Mouse (Mus musculus) lung, embryonic 14.5 days (tissue): ENCODE measurements around the gene Dnajc7. TPM values are rescaled to one million over a fixed set of nuclear protein-coding genes. Genes with fewer than 3 reads are reported as not detected.

Experiments used
- ATAC-seq: fragments of 200-750 bp; cut with Nextera tagmentation; 2 replicates; pipeline ENCODE4 v1.8.0; 2017; ENCODE audit warnings: mild to moderate bottlenecking, moderate TSS enrichment, moderate library complexity; ENCODE audit not compliant: insufficient read depth
- DNase-seq: peaks from one replicate; pipeline ENCODE4 v3.0.0-alpha.2; 2015
- H3K27ac ChIP-seq: fragments of 300-500 bp; sonication (generic); 2 replicates; pipeline ENCODE4 v1.5.1; 2014; ENCODE audit warnings: low read depth, mild to moderate bottlenecking, moderate library complexity
- H3K27me3 ChIP-seq: fragments of 300-500 bp; sonication (generic); 2 replicates; pipeline ENCODE4 v1.6.1; 2014; ENCODE audit warnings: low read length, control low read depth; ENCODE audit not compliant: insufficient read depth
- H3K36me3 ChIP-seq: fragments of 300-500 bp; sonication (generic); 2 replicates; pipeline ENCODE4 v1.6.1; 2014; ENCODE audit warnings: control low read depth; ENCODE audit not compliant: insufficient read depth
- H3K4me1 ChIP-seq: fragments of 300-500 bp; sonication (generic); 2 replicates; pipeline ENCODE4 v1.6.1; 2014; ENCODE audit warnings: antibody characterized with exemption, control low read depth; ENCODE audit not compliant: insufficient read depth
- H3K4me2 ChIP-seq: fragments of 300-500 bp; sonication (generic); 2 replicates; pipeline ENCODE4 v1.6.1; 2014; ENCODE audit warnings: mild to moderate bottlenecking
- H3K4me3 ChIP-seq: fragments of 300-500 bp; sonication (generic); 2 replicates; pipeline ENCODE4 v1.5.1; 2014; ENCODE audit warnings: low read depth, low read length
- H3K9ac ChIP-seq: fragments of 300-500 bp; sonication (generic); 2 replicates; pipeline ENCODE4 v1.6.1; 2014
- H3K9me3 ChIP-seq: fragments of 300-500 bp; sonication (generic); 2 replicates; pipeline ENCODE4 v1.6.1; 2016; ENCODE audit warnings: low read depth, low read length, control low read depth
- CTCF ChIP-seq: IDR thresholded peaks from 2 replicates; pipeline ENCODE4 v1.5.1; 2016; ENCODE audit warnings: antibody characterized with exemption, low read depth
- WGBS: fragments of 180-500 bp; shearing (Covaris S2); extraction: QIAGEN DNeasy Blood & Tissue Kit; methylation state at CpG from one replicate; pipeline ENCODE4 v1.1.7; 2014; 5-methylcytosine and 5-hydroxymethylcytosine counted together
- polyA plus RNA-seq: library from polyadenylated mRNA; unstranded; fragments of >200 nt; fragmentation: Nextera tagmentation; extraction: Ambion mirVana; gene quantifications from 2 replicates; pipeline ENCODE4 v1.2.1, GENCODE M21; 2014

The Dnajc7 gene
- polyA plus RNA-seq, 1 experiment from 2014 or later: 79.4 TPM

- Histone ChIP-seq H3K27ac (no peak overlapping the region), H3K4me1 (no peaks in the 10 kb centered on the region), H3K4me2 (no peak overlapping the region), H3K27me3 (no peaks in the 10 kb centered on the region), H3K4me3 (no peak overlapping the region), H3K36me3 (no peaks in the 10 kb centered on the region), H3K9ac (no peak overlapping the region), H3K9me3 (no peaks in the 10 kb centered on the region)
- ATAC-seq: no peak
- WGBS: 80% methylated on average over 4 of the region's 4 CpGs
- TF ChIP-seq CTCF: no peak
- DNase-seq: no peak
Measured at GRCm38 (mm10) chr11:100552842-100553241, 67.1 kb downstream of the Dnajc7 start.

- ATAC-seq (no peak), DNase-seq (no peak)
- Histone ChIP-seq H3K36me3 (no peaks in the 10 kb centered on the region), H3K4me3 (no peak overlapping the region), H3K27ac (no peak overlapping the region), H3K27me3 (no peaks in the 10 kb centered on the region), H3K4me2 (no peak overlapping the region), H3K9me3 (no peaks in the 10 kb centered on the region), H3K9ac (no peak overlapping the region), H3K4me1 (0 out of 2 replicates have a peak, but pooled peaks cover 1% of the 10 kb centered on the region)
- no peak for TF ChIP-seq CTCF
- 58% methylated on average over 6 of the region's 6 CpGs for WGBS
Measured at GRCm38 (mm10) chr11:100550101-100550500, 69.9 kb downstream of the Dnajc7 start.

DNA sequence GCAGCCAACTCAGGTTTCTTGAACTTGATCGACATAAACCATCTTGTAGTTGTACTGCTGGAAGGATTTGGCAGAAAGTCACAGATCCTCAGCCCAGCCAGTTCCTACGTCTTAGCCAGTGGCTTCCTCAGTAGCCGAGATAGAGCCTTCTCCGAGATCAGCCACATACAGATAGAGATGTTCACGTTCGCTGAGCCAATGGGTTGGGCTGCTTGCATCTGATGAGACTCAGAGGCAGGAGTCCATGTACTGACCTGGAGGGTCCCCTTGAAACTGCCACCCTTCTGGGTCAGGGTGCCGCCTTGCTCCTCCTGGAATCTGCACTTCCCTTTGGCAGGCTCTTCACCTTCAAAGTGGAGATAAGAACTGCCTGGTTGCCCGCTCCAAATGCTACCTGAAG lies 70.5 kb downstream of the Dnajc7 start:
- Histone ChIP-seq H3K36me3 (no peaks in the 10 kb centered on the region), H3K4me2 (no peak overlapping the region), H3K9me3 (no peaks in the 10 kb centered on the region), H3K9ac (no peak overlapping the region), H3K27me3 (no peaks in the 10 kb centered on the region), H3K27ac (no peak overlapping the region), H3K4me3 (no peak overlapping the region), H3K4me1 (0 out of 2 replicates have a peak, but pooled peaks cover 5% of the 10 kb centered on the region)
- no peak for ATAC-seq
- TF ChIP-seq CTCF: no peak
- DNase-seq: no peak
- WGBS: 70% methylated on average over 8 of the region's 8 CpGs

GRCm38 (mm10) chr11:100548141-100548540 lies 71.8 kb downstream of the Dnajc7 start:
- TF ChIP-seq CTCF: no peak
- 0 out of 2 replicates have a peak, but pooled peaks cover 5% of the 10 kb centered on the region for H3K4me1 ChIP-seq
- ATAC-seq (no peak), DNase-seq (no peak)
- no peak overlapping the region for H3K4me2 ChIP-seq
- no peaks in the 10 kb centered on the region for H3K9me3 ChIP-seq
- no peak overlapping the region for H3K27ac ChIP-seq
- no peak overlapping the region for H3K9ac ChIP-seq
- 72% methylated on average over 6 of the region's 6 CpGs for WGBS
- H3K4me3 ChIP-seq: no peak overlapping the region
- H3K27me3 ChIP-seq: no peaks in the 10 kb centered on the region
- no peaks in the 10 kb centered on the region for H3K36me3 ChIP-seq

DNA sequence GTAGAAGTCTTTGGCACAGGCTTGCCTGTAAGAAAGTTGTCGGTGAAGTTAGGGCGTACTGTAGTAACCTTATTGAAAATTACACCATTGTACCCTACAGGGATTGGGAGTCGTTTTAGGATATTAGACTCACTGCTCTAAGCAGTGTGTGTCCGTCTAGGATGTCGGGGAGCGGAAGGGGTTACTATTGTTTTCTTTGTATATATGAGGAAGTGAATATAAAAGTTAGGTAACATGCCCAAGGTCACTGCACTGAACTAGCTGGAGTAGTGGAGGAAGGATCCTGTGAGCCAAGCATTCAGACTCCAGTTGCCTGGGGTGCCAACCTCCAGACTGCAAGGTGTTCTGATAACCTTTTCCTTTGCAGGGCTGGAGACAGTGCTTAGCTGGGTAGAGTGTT lies 73.0 kb downstream of the Dnajc7 start:
- Histone ChIP-seq H3K36me3 (no peaks in the 10 kb centered on the region), H3K9me3 (no peaks in the 10 kb centered on the region), H3K9ac (no peak overlapping the region), H3K27me3 (no peaks in the 10 kb centered on the region), H3K27ac (no peak overlapping the region), H3K4me2 (no peak overlapping the region), H3K4me3 (no peak overlapping the region), H3K4me1 (0 out of 2 replicates have a peak, but pooled peaks cover 5% of the 10 kb centered on the region)
- ATAC-seq (no peak), DNase-seq (no peak)
- 76% methylated on average over 6 of the region's 6 CpGs for WGBS
- TF ChIP-seq CTCF: no peak

DNA sequence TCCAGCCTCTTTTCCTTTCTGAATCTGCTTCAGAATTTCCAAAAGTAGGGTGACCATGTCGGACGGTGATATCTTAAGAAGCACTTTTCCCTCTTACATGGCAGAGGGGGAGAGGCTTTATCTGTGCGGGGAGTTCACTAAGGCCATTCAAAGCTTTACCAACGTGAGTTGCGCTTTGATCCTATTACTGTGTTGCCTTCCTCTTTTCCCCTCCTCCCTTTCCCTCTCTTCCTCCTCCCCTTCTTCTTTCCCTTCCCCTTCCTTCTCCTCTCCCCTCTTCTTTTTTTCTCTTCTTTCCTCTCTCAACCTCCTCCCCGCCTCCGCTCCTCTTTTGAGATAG lies 74.3 kb downstream of the Dnajc7 start:
- ATAC-seq (peak; percentile 35; the same call in 1 of the 2 replicates), DNase-seq (no peak)
- Histone ChIP-seq H3K4me2 (peak overlapping the region; percentile 75), H3K27me3 (no peaks in the 10 kb centered on the region), H3K9ac (peak overlapping the region; percentile 48; the same call in 1 of the 2 replicates), H3K27ac (no peak overlapping the region), H3K36me3 (no peaks in the 10 kb centered on the region), H3K4me3 (peak overlapping the region; percentile 47), H3K9me3 (no peaks in the 10 kb centered on the region), H3K4me1 (0 out of 2 replicates have a peak, but pooled peaks cover 5% of the 10 kb centered on the region)
- 21% methylated on average over 7 of the region's 7 CpGs for WGBS
- no peak for TF ChIP-seq CTCF

- Histone ChIP-seq H3K4me2 (peak within 1 kb of the TSS; percentile 75), H3K27me3 (no peaks in the 10 kb centered on the region), H3K4me1 (0 out of 2 replicates have a peak, but pooled peaks cover 5% of the 10 kb centered on the region), H3K36me3 (no peaks in the 10 kb centered on the region), H3K4me3 (peak within 1 kb of the TSS; percentile 47), H3K9ac (peak within 1 kb of the TSS; percentile 48), H3K9me3 (no peaks in the 10 kb centered on the region), H3K27ac (peak within 1 kb of the TSS; percentile 80)
- peak; percentile 31; the same call in 1 of the 2 replicates for TF ChIP-seq CTCF
- 4% methylated on average over 28 of the region's 28 CpGs for WGBS
- DNase-seq (peak; percentile 96), ATAC-seq (peak; percentile 99)
Measured at GRCm38 (mm10) chr11:100544832-100545745, 74.9 kb downstream of the Dnajc7 start, which contains the start of gene Ttc25. Gene Ttc25 (plus strand): TSS chr11:100545607.
